Mouse (Mus musculus) layer of hippocampus, adult 2 months (tissue): Measurements from ENCODE around the gene Trip11. TPM values are rescaled to one million over a fixed set of nuclear protein-coding genes. Genes with fewer than 3 reads are reported as not detected.

Experiments used
- DNase-seq, 2 experiments: peaks; one replicate each; pipeline ENCODE4 v3.0.0; 2022; ENCODE audit warnings: low spot score in 2 of 2
- H3K27ac ChIP-seq: fragments of 200-600 bp; 2 replicates; pipeline ENCODE4 v1.8.1; 2022
- H3K4me3 ChIP-seq: fragments of 200-600 bp; 2 replicates; pipeline ENCODE4 v1.8.1; 2022; ENCODE audit warnings: mild to moderate bottlenecking
- CTCF ChIP-seq: fragments of 200-600 bp; conservative IDR thresholded peaks from 2 replicates; pipeline ENCODE4 v1.8.1; 2022; ENCODE audit warnings: antibody characterized with exemption, mild to moderate bottlenecking, moderate library complexity
- total RNA-seq, 2 experiments: library from RNA; stranded (reverse); gene quantifications; 2 replicates each; pipeline ENCODE4 v1.2.3; 2021

Gene Trip11
- total RNA-seq, 2 experiments from 2014 or later, result 31.8 to 32.9 TPM

GRCm38 (mm10) chr12:101884926-101885325 lies 28.1 kb downstream of the Trip11 start:
- no peak for TF ChIP-seq CTCF

GRCm38 (mm10) chr12:101876374-101876773 lies 36.7 kb downstream of the Trip11 start:
- Histone ChIP-seq H3K27ac (no peak overlapping the region), H3K4me3 (no peak overlapping the region)
- TF ChIP-seq CTCF, result no peak
- DNase-seq, result no peak

More at GRCm38 (mm10) chr12:101884926-101885325, 28.1 kb downstream of the Trip11 start:
- no peak for DNase-seq
- no peak overlapping the region for H3K4me3 ChIP-seq
- H3K27ac ChIP-seq, result no peak overlapping the region

DNA sequence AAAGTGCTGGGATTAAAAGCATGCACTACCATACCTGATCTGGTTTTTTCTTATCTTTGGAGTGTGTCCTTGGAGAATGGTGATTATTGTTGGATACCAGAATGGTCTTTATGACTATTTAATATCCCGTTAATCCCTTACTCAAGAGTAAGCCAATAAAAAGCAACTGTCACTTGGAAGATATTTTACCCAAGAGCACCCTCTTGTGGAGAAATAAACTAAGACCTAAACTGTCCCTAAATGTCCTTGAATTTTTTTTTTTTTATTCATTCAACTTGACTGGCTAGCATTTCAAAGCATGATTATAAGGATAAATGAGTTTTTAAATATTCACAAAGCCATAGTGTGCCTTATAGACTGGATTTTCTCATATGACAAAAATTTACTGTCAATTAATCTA lies 38.0 kb downstream of the Trip11 start:
- no peak overlapping the region for H3K4me3 ChIP-seq
- H3K27ac ChIP-seq, result no peak overlapping the region
- peak; percentile 82 for TF ChIP-seq CTCF
- peak; percentile 24 to 36 for DNase-seq

- DNase-seq, result no peak
- Histone ChIP-seq H3K27ac (no peak overlapping the region), H3K4me3 (no peak overlapping the region)
These were observed 50.6 kb downstream of the Trip11 start for GRCm38 (mm10) chr12:101862286-101862964.

GRCm38 (mm10) chr12:101860256-101860655 lies 52.8 kb downstream of the Trip11 start:
- no peak overlapping the region for H3K27ac ChIP-seq
- no peak for TF ChIP-seq CTCF
- no peak overlapping the region for H3K4me3 ChIP-seq
- DNase-seq, result no peak

More at GRCm38 (mm10) chr12:101862286-101862964, 50.6 kb downstream of the Trip11 start:
- TF ChIP-seq CTCF, result no peak

DNA sequence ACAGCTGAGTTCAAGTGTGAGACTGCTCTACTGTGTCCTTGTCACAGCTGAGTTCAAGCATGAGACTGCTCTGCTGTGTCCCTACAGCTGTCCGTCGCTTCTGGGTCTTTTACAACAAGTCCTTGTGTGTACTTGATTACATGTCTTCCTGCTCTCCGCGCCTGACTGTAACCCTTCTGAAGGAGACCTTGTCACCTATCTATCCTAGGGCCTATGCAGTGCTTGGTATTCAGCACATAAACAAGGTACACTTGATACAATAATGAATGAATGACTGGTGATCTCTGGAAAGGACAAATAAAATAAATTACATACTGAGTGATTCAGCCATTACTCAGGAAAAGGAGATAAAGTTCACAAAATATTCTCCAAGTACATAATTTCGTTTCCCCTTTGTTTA lies 55.1 kb downstream of the Trip11 start:
- H3K4me3 ChIP-seq, result no peak overlapping the region
- DNase-seq, result no peak
- no peak for TF ChIP-seq CTCF
- no peak overlapping the region for H3K27ac ChIP-seq

- no peak overlapping the region for H3K4me3 ChIP-seq
- H3K27ac ChIP-seq, result no peak overlapping the region
- no peak for DNase-seq
- no peak for TF ChIP-seq CTCF
These were observed 58.7 kb downstream of the Trip11 start for GRCm38 (mm10) chr12:101854336-101854735.

DNA sequence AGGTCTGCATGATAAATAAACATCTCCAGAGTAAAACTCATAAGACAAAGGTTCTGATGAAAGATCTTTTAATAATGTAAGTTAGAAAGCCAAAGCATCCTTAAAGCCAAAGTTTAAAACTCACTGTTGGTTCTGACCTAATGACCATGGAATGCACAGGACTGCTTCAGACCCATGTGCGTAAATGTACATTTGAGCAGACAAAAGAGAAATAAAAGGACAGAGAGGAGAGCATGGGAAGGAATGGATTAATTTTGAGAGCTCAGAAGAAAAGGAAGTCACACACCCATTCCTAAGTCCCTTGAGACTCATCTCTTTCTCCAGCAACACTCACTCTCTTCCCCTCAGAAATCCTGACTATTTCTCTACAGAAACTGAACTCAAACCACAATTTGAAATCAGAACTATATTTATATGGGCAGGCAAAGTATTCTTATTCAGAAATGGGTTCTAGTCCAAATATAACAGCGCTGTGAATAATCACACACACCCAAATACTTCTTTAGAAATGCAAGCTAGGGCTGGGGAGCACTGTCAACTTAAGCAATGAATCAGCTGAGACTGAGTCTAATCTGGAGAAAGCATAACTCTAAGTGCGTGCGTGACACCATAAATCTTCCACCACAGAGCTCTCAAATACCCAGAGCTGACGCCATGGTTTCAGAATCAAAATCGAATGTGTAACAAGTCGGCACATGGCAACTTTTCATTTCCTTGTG lies 61.1 kb downstream of the Trip11 start:
- no peak overlapping the region for H3K27ac ChIP-seq
- H3K4me3 ChIP-seq, result no peak overlapping the region
- no peak for DNase-seq
- no peak for TF ChIP-seq CTCF

DNA sequence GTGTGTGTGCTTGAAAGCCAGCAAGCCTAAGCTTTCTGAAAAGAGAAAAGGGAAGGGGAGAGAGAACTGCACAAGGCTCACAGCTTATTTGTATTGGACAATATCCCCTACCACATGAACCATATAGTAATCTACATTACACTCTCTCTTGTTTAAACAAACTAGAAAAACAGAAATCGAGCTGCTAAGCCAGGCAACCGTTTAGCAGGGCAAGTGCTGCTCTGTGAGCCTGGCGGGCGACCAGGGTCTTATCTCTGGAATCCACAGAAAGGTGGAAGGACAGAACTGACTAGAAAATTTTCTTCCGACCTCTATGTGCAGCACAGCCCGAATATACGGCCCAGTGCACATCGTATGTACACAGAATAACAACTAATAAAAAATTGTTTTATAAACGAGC lies 61.8 kb downstream of the Trip11 start:
- no peak overlapping the region for H3K27ac ChIP-seq
- no peak for TF ChIP-seq CTCF
- no peak overlapping the region for H3K4me3 ChIP-seq
- DNase-seq, result no peak

- TF ChIP-seq CTCF, result no peak
- DNase-seq, result no peak
- H3K27ac ChIP-seq, result no peak overlapping the region
- H3K4me3 ChIP-seq, result no peak overlapping the region
These were observed 76.4 kb downstream of the Trip11 start for GRCm38 (mm10) chr12:101836546-101837274.

DNA sequence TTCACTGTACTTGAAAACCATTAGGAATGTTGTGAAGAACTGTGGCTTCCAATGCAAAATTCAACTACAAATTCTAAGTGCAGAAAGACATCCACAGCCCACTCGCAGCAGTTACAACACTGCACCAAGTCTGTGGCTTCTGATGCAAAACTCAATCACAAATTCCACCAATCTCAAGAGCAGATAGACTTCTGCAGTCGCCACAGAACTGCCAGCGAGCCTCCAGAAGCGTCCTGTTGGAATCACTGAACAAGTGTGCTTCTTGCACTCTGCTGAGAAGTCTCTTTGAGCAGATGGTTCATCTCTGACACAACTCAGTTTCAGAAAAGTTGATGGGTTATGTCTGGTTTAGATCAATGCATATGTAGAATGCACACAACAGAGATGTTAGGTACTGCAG lies 78.4 kb downstream of the Trip11 start:
- no peak overlapping the region for H3K4me3 ChIP-seq
- TF ChIP-seq CTCF, result no peak

DNA sequence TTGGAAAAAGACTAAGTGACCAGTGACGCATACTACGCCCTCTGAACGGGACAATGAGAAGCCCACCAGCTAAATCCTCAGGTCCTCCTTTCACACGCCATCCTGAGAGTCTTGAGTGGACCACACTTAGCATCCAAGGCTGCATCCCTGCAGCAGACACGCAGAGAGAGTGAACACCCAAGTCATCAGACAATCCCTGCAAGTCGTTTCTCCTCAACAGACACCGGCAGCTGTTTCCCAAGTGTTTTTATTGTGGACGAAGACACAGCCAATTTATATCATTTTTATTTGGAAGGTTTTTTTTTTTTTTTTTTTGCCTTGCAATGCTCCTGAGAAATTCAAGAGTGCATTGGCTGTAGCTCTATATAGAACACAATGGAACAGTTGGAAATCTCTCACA lies 79.3 kb downstream of the Trip11 start:
- DNase-seq, result no peak
- H3K4me3 ChIP-seq, result no peak overlapping the region
- no peak for TF ChIP-seq CTCF
- H3K27ac ChIP-seq, result no peak overlapping the region

More for the DNA sequence above, 78.4 kb downstream of the Trip11 start:
- H3K27ac ChIP-seq, result no peak overlapping the region
- no peak for DNase-seq

DNA sequence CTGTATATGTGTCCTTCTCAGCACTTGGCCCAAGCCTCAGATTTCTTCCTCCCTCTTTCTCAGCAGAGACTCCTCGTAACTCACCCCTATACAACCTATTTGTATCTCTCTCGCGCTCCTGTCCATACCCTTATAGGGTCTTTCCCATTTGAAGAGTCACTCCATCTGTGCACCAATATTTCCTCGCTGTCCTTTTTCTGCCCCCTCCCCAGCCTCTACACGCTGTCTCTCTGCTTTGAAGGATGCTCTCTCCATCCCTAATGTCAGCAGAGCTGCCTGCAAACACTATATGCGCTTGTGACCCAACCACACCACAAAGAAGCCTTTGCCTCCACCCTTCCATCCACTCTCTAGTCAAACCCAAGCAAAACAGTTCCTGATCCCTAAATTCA lies 80.0 kb downstream of the Trip11 start:
- no peak overlapping the region for H3K27ac ChIP-seq
- no peak overlapping the region for H3K4me3 ChIP-seq
- no peak for DNase-seq
- TF ChIP-seq CTCF, result no peak
